Mouse (Mus musculus) hindbrain, embryonic 14.5 days (tissue): Measurements from ENCODE around the gene Wdfy3. TPM values are rescaled to one million over a fixed set of nuclear protein-coding genes. Genes with fewer than 3 reads are reported as not detected.

ENCODE experiments used
- ATAC-seq: fragments of 200-750 bp; cut with Nextera tagmentation; 2 replicates; pipeline ENCODE4 v1.8.0; 2017; ENCODE audit warnings: moderate number of reproducible peaks, mild to moderate bottlenecking, moderate TSS enrichment, moderate library complexity; ENCODE audit not compliant: low FRiP score
- DNase-seq: peaks from one replicate; pipeline ENCODE4 v3.0.0-alpha.2; 2015; ENCODE audit warnings: low spot score
- H3K27ac ChIP-seq: fragments of 300-500 bp; sonication (generic); 2 replicates; pipeline ENCODE4 v1.5.1; 2014; ENCODE audit warnings: mild to moderate bottlenecking, moderate library complexity
- H3K27me3 ChIP-seq: fragments of 300-500 bp; sonication (generic); 2 replicates; pipeline ENCODE4 v1.6.1; 2014; ENCODE audit warnings: mild to moderate bottlenecking, low read length, mixed read lengths; ENCODE audit not compliant: control insufficient read depth, insufficient read depth
- H3K36me3 ChIP-seq: fragments of 300-500 bp; sonication (generic); replicated peaks from 2 replicates; pipeline ENCODE4 v1.6.1; 2014; ENCODE audit not compliant: control insufficient read depth, insufficient read depth
- H3K4me1 ChIP-seq: fragments of 300-500 bp; sonication (generic); replicated peaks from 2 replicates; pipeline ENCODE4 v1.6.1; 2014; ENCODE audit warnings: antibody characterized with exemption, low read length, mixed read lengths; ENCODE audit not compliant: control insufficient read depth, insufficient read depth
- H3K4me2 ChIP-seq: fragments of 300-500 bp; sonication (generic); replicated peaks from 2 replicates; pipeline ENCODE4 v1.6.1; 2014; ENCODE audit warnings: mild to moderate bottlenecking, moderate library complexity
- H3K4me3 ChIP-seq: fragments of 300-500 bp; sonication (generic); replicated peaks from 2 replicates; pipeline ENCODE4 v1.5.1; 2014; ENCODE audit warnings: mild to moderate bottlenecking, low read length
- H3K9ac ChIP-seq: fragments of 300-500 bp; sonication (generic); 2 replicates; pipeline ENCODE4 v1.6.1; 2014
- H3K9me3 ChIP-seq: fragments of 300-500 bp; sonication (generic); 2 replicates; pipeline ENCODE4 v1.6.1; 2016; ENCODE audit warnings: low read length; ENCODE audit not compliant: control insufficient read depth
- WGBS: fragments of 180-500 bp; shearing (Covaris S2); extraction: QIAGEN DNeasy Blood & Tissue Kit; methylation state at CpG from one replicate; pipeline ENCODE4 v1.1.7; 2014; 5-methylcytosine and 5-hydroxymethylcytosine counted together
- polyA plus RNA-seq: library from polyadenylated mRNA; unstranded; fragments of >200 nt; fragmentation: Nextera tagmentation; extraction: Ambion mirVana; gene quantifications from 2 replicates; pipeline ENCODE4 v1.2.1, GENCODE M21; 2014

Gene Wdfy3
- polyA plus RNA-seq, 1 experiment from 2014 or later = 36.2 TPM

DNA sequence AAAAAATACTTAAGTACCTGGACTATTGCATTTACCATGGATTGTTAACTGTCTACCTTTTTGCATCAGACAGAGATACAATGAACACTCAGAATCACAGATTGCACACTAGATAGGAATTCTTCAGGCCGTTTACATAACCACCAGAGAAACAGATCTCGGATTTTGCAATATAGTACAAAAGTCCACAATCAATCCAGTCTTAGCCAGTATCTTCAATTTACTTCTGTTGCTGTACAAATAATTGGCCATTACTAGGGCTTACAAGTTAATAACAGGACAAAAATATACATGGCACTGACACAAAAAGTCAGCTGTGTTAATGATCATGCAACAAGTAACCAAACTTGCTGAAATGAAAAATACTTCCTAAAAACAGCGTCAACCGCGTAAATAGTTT, 236.7 kb downstream of the Wdfy3 start:
- H3K4me2 ChIP-seq = no peak overlapping the region
- H3K27me3 ChIP-seq = no peaks in the 10 kb centered on the region
- H3K36me3 ChIP-seq = peaks cover 63% of the 10 kb centered on the region
- no peak for ATAC-seq
- H3K27ac ChIP-seq = no peak overlapping the region
- DNase-seq = no peak
- WGBS = 97% methylated on average over 5 of the region's 5 CpGs
- no peak overlapping the region for H3K4me3 ChIP-seq
- H3K9me3 ChIP-seq = no peaks in the 10 kb centered on the region
- H3K4me1 ChIP-seq = no peaks in the 10 kb centered on the region
- no peak overlapping the region for H3K9ac ChIP-seq

GRCm38 (mm10) chr5:101832042-101832441, 237.7 kb downstream of the Wdfy3 start:
- H3K9me3 ChIP-seq = no peaks in the 10 kb centered on the region
- H3K4me1 ChIP-seq = no peaks in the 10 kb centered on the region
- ATAC-seq (no peak), DNase-seq (no peak)
- no peak overlapping the region for H3K4me3 ChIP-seq
- 92% methylated on average over 6 of the region's 6 CpGs for WGBS
- H3K27ac ChIP-seq = no peak overlapping the region
- no peaks in the 10 kb centered on the region for H3K27me3 ChIP-seq
- no peak overlapping the region for H3K9ac ChIP-seq
- peaks cover 54% of the 10 kb centered on the region for H3K36me3 ChIP-seq
- H3K4me2 ChIP-seq = no peak overlapping the region

- H3K4me1 ChIP-seq = peaks cover 14% of the 10 kb centered on the region
- DNase-seq (no peak), ATAC-seq (no peak)
- H3K9ac ChIP-seq = no peak overlapping the region
- H3K27me3 ChIP-seq = no peaks in the 10 kb centered on the region
- H3K36me3 ChIP-seq = peaks cover 35% of the 10 kb centered on the region
- H3K4me3 ChIP-seq = no peak overlapping the region
- H3K27ac ChIP-seq = no peak overlapping the region
- 86% methylated on average over 8 of the region's 8 CpGs for WGBS
- no peak overlapping the region for H3K4me2 ChIP-seq
- no peaks in the 10 kb centered on the region for H3K9me3 ChIP-seq
These were observed 239.5 kb downstream of the Wdfy3 start for GRCm38 (mm10) chr5:101830180-101830579.

DNA sequence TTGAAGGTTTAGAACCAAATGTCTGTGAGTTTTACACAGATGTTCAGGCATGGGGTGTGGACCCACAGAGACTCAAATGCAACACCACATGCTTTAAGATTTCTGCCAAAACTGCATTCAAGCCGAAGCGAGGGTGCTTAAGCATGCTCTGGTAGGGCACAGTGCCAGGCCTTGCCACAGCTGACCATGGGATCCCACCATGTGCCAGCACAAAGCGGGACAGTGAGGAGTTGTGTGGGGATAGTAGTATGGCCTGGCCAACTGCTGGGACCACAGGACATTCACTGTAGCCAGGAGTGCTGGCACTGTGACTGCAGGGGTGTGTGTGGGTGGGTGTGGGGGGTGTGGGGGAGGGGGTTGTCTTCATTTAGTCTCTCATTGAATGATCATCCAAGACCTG, 240.8 kb downstream of the Wdfy3 start:
- peak; percentile 28; the same call in 1 of the 2 replicates for ATAC-seq
- Histone ChIP-seq H3K4me2 (no peak overlapping the region), H3K4me3 (no peak overlapping the region), H3K27me3 (no peaks in the 10 kb centered on the region), H3K9me3 (no peaks in the 10 kb centered on the region), H3K36me3 (peaks cover 25% of the 10 kb centered on the region), H3K4me1 (peaks cover 18% of the 10 kb centered on the region), H3K27ac (no peak overlapping the region), H3K9ac (no peak overlapping the region)
- WGBS = 71% methylated on average over 3 of the region's 3 CpGs
- no peak for DNase-seq

- DNase-seq = no peak
- Histone ChIP-seq H3K27me3 (no peaks in the 10 kb centered on the region), H3K4me3 (no peak overlapping the region), H3K27ac (no peak overlapping the region), H3K4me1 (peaks cover 18% of the 10 kb centered on the region), H3K9me3 (no peaks in the 10 kb centered on the region), H3K36me3 (peaks cover 12% of the 10 kb centered on the region; the same call in 1 of the 2 replicates), H3K4me2 (no peak overlapping the region), H3K9ac (no peak overlapping the region)
- 46% methylated on average over 12 of the region's 12 CpGs for WGBS
- ATAC-seq = no peak
These were observed 242.2 kb downstream of the Wdfy3 start for GRCm38 (mm10) chr5:101827477-101827876.

DNA sequence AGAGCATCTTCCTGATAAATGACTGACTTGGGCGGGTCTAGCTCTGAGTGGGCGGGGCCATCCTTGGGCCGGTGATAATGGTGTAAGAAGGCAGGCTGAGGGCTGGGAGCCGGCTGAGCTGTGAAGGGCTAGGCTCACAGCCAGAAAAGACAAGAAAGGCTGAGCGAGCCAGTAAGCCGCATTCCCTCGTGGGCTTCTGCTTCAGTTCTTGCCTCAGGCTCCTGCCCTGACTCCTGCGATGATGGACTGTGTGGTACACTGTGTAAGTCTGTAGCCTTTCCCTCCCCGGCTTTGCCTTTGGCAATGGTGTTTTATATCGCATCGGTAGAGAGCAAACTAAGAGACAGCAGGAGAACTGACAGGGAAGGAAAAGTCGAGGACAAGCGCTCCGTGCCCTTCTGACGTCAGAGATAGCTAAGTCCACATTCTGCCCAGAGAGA, 243.2 kb downstream of the Wdfy3 start:
- peak; percentile 77 for ATAC-seq
- Histone ChIP-seq H3K9ac (peak overlapping the region; percentile 21; the same call in 1 of the 2 replicates), H3K27me3 (no peaks in the 10 kb centered on the region), H3K4me2 (peak overlapping the region; percentile 48), H3K4me3 (0 out of 2 replicates have a peak overlapping the region, but pooled peaks have one; percentile 4), H3K9me3 (no peaks in the 10 kb centered on the region), H3K36me3 (peaks cover 4% of the 10 kb centered on the region; the same call in 1 of the 2 replicates), H3K27ac (peak overlapping the region; percentile 49; the same call in 1 of the 2 replicates), H3K4me1 (peaks cover 18% of the 10 kb centered on the region)
- 8% methylated on average over 15 of the region's 15 CpGs for WGBS
- peak; percentile 71 for DNase-seq

DNA sequence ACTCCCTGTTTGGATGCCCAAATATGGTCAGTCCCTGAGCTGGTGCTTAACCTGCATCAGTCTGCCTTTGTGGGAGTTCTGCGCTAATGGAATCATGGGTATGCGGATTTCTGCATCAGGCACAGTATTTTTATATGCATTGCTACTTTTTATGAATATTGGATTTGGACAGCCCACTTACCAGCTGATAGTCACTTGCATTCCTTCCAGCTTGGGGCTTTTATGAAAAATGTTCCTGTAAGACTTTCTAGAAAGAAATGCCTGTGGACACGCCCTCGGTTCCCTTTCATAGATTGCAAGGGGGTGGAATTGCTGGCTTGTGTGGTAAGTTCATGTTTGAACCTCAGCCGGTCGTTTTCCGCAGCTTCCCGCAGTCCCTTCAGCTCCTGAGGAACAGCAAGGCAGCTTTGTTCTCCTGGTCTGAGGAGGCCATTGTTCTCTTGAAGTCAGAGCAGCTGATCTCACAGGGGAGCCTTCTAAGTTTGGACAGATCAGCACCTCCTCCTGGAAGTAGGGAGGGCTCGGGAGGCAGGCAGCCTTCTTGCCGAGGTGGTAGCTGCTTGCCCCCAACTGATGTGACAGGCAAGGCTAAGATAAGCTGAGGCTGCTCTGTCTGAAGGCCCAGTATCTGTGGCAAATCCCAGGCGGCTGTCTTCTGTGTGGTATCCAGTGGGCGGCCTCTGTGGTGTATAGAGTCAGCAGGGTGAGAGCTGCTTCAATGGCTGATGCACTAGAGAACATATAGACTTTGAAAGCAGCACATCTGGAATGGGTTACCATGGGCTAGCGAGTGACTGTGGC, 244.4 kb downstream of the Wdfy3 start:
- ATAC-seq (no peak), DNase-seq (no peak)
- 16% methylated on average over 13 of the region's 13 CpGs for WGBS
- Histone ChIP-seq H3K27me3 (no peaks in the 10 kb centered on the region), H3K4me3 (no peak overlapping the region), H3K36me3 (no peaks in the 10 kb centered on the region), H3K9me3 (no peaks in the 10 kb centered on the region), H3K4me2 (no peak overlapping the region), H3K4me1 (peaks cover 18% of the 10 kb centered on the region), H3K9ac (no peak overlapping the region), H3K27ac (no peak overlapping the region)

DNA sequence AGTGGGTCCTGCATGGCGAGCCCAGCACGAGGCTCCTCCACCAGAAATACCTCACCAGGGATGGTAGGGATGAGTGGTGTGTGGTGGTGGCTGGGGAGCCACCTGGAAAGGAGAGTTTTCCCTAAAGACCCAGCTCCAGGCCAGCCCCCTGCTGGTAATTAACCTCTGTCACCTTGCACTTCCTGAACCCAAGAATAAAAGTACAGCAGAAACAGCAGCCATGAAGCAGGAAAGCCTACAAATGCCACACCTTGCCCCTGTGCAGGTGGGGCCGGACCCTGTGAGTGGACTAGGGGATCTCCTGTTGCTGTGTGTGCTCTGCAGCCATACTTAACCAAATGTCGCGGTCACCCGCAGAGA, 247.4 kb downstream of the Wdfy3 start:
- no peaks in the 10 kb centered on the region for H3K27me3 ChIP-seq
- H3K4me3 ChIP-seq = no peak overlapping the region
- WGBS = 48% methylated on average over 6 of the region's 6 CpGs
- H3K4me1 ChIP-seq = peaks cover 18% of the 10 kb centered on the region
- H3K4me2 ChIP-seq = no peak overlapping the region
- ATAC-seq = no peak
- H3K9me3 ChIP-seq = no peaks in the 10 kb centered on the region
- H3K27ac ChIP-seq = no peak overlapping the region
- H3K9ac ChIP-seq = no peak overlapping the region
- no peak for DNase-seq
- H3K36me3 ChIP-seq = no peaks in the 10 kb centered on the region

DNA sequence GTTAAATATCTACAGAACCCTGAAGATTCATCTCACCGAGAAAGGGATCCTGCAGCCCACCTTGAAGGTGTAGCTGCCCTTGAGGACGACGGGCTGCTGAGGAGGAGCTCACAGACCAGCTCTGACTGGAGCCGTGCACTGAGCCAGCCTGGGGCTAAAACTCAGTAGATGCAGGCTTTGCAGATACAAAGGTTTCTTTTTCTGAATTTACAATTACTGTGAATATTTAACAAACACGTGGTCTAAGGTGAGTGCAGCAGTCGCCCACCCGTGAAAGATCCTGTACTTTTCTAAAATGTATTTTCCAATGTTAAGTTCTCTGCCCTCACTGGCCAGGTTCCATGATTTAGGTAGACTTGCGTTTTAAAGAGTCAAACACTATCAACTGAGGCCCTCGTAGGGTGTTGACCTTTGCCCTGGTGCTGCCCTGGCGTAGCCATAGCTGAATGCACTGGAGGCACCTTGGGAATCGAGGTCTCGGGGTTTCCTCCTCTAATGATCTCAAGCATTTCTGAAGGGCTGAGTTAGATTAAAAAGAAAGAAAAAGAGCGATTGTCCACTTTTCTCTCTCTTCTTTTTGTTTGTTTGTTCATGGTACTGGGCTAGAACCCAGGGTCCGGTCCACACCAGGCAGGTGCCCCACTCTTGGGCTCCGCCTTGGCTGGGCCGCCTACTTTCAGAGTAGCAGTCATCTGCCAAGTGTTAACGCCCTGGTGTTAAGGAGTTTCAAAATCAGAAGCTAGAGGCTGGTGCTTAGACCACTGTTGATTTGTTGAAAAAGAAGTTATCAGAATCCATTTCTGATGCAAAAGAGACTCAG, 248.0 kb downstream of the Wdfy3 start:
- Histone ChIP-seq H3K27me3 (no peaks in the 10 kb centered on the region), H3K4me1 (peaks cover 15% of the 10 kb centered on the region), H3K36me3 (no peaks in the 10 kb centered on the region), H3K9me3 (no peaks in the 10 kb centered on the region), H3K27ac (no peak overlapping the region), H3K4me2 (no peak overlapping the region), H3K9ac (no peak overlapping the region), H3K4me3 (no peak overlapping the region)
- DNase-seq (no peak), ATAC-seq (no peak)
- 64% methylated on average over 17 of the region's 17 CpGs for WGBS
